Mouse (Mus musculus): ENCODE data around the gene Padi3.

Gene Padi3

DNA sequence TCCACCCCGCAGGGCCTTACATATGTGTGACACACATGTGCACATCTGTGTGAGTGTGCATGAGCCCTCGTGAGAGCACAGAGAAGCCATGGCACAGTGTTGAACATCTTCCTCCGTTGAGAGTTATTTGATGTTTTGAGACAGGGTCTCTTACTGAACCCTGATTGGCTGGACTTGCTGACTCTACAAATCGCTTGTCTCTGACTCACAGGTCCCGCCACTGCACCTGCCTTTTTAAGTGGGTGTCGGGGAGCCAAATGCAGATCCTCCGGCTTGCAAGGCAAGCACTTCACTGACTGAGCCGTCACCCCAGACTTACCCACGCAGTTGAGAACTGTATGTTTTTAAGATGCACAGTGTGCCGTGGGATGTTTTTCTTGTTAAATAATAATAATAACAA lies 34.6 kb downstream of the Padi3 start:
- DNase-seq: no peak

DNA sequence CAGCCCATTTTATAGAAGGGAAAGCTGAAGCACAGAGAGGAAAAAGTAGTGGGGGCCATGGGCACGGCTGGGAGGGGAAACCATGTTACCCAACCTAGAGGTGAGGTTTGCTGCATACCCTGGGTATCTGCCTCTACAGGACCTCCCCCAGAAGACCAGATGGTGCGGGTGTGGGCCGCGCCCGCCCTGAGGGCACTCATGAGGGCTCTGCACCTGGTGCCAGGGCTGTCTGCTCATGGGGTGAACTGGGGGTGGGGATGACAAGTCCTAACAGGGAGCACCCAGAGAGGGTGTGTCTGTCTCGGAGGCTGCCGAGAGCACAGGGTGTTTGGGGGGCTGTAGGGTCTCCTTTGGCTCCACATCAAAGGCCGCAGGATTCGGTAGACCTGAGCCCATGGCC lies 35.6 kb downstream of the Padi3 start:
- DNase-seq: no peak

DNA sequence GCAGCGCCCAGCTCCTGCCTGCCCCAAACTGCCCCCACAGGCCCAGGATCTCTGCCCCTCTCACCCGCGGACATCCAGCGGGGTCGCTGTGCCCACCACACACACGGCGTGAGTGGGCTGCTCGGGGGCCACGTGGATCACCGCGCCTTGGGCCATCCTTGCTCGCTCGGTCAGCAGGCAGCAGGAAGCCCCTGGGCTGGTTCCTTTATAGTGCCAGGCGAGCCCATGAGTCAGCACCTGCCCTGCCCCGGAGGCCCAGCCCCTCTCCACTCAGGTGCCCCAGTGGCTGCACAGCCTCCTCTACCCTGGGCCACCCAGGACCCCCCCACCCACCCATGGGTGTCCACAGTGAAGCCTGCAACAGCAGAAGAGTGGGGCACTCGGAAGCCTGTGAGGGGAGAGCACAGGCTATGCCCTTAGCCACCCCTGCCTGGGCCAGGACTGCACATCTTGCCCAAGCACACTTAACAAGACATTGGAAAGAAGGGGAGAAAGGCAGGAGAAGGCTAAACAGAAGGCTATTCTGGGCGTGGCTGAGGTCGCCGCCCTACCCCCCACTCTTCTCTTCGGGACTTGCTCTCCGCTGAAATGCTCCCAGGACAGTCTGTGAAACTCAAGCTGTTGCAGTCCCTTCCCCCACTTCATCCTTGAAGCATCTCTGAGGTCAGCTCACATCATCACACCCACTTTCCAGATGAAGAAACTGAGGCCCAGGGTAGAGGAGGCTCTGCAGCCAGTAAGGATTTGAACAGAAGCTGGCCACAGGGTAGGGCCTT lies 36.2 kb downstream of the Padi3 start, which contains the start of gene Padi4:
TSS of gene Padi4 (minus strand) at position 212 of the 776 bp plus-strand sequence.
- no peak for DNase-seq

DNA sequence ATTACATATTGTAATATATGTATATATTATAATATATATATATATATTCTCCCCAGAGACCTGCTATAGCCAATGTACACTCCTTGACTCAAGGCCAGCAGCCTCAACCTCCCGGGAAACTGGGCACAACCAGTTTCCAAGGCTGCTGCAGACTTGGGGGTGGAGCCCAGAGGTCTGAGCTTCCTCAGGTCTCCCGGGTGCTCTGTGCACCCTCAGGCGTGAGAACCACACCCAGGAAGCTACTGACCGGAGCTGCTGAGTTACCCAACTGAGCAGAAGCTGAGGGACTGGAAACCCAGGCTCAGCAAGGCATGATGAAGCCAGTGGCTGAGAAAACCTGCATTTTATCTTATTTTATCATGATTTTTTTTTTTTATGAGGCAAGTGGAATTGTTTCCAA lies 39.4 kb downstream of the Padi3 start:
- DNase-seq: no peak

DNA sequence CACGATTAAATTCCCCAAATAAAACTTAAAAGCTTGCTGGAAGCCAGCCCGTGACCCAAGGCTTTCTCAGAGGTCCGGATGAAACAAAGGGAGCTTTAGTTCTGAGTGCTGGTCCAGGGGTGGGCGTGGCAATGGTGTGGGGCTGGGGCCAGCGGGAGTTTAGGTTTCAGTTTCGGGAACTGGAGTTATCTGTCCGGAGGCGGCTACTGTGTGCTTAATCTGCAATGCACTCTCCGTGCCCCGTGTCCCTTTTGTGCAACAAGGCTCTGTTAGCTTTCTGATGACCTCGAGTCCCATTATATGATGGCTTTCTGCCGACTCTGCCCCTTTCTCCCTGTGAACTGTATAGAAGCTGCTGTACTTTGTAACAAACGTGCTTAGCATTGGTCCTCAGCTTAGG lies 40.0 kb downstream of the Padi3 start:
- no peak for DNase-seq

DNA sequence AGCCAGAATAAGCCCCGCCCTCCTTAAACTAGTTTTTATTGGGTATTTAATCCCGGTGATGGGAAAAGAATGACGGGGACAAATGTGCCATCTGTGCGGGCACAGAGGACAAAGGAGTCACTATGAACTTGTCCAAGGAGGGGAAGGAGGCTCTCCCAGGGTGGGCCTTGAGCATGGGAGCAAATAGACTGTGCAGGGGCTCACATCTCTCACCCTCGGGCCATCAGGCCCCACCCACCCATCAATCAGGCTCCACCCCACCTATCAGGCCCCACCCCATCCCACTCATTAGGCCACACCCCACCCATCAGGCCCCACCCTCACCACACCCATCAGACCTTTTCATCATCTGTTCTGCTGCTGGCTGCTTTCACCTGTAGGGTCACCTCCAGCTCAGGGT lies 41.5 kb downstream of the Padi3 start:
- no peak for DNase-seq

DNA sequence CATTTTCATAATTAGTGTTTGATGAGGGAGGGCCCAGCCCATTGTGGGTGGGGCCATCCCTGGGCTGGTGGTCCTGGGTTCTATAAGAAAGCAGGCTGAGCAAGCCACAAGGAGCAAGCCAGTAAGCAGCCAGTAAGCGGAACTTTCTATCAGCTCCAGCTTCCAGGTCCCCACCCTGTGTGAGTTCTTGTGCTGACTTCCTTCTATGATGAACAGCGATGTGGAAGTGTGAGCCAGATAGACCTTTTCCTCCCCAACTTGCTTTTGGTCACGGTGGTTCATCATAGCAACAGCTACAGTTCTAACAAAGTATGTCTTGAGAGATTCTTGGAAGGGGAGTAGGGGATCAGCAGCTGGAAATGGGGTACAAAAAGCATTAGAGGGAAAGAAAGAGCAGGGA lies 44.5 kb downstream of the Padi3 start:
- DNase-seq: no peak

DNA sequence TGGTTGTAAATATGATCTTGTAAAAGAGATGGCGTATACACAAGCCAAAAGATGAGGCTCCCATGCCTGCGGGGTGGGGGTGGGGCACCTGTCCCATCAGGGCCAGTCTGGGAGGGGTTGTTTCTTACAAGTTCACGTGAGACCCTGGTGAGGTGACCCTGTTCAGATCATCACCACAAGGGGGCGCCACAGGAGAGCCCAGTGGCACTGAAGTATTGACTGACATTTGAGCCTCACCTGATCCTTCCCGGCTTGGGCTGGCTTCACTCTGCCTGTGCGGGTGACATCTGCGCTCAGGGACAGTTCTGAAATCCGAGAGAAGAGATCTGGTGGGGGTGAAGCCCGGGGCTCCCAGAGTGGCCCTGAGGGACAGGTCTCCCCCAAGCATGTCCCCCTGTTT lies 47.3 kb downstream of the Padi3 start:
- no peak for DNase-seq

DNA sequence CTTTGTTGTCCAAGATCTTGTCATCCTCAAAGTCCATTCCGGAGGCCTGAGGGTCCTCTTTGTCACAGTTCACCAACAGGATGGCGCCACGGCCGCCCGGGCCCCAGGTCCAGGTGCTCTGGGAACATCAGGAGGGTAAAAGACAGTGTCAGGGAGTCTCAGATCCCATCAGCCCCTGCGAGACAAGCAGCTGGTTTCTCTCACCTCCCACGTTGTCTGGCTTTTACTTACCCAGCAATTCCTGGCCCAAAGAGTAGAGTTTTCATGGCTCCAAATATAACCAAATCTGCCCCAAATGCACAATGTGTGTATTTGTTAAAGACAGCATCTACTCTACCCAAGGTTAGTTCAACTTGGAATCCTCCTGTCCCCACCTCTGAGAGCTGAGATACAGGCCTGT lies 48.8 kb downstream of the Padi3 start:
- DNase-seq: no peak

DNA sequence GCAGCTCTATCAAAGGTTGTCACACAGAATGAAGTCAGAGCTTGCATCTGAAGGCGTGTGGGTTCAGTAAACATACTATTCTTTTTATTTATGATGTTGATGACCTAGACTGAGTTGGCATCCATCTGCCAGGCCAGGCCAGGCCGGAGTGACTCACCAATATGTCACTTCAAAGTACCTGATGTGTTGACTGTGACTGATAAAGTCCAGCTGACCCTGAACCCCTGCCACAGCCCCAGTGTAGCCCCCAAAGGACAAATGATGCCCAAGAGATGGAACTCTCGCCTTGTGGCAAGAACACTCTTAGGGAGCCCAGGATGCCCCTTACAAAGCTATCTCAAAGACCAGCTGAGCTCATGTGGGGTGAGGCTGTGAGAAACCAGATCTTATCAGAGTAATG lies 54.6 kb downstream of the Padi3 start:
- DNase-seq: no peak

DNA sequence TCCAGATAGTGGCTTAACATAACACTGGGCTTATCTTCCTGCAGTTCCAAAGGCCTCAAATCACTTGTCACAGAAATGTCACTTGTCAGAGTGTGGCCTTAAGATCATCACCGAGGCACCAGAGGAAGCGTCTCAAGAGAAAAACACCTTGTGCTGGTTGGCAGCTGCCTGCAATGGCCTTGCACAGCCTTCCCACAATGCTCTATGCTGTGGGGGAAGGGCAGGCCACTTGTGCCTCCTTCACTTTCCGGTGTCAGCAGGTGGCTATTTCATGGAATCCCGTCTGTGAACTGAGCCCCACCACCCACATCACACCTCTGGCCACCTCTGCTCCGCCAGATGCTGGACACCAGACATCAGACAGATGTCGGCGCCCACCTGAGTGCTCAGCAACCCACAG lies 57.1 kb downstream of the Padi3 start:
- DNase-seq: no peak

DNA sequence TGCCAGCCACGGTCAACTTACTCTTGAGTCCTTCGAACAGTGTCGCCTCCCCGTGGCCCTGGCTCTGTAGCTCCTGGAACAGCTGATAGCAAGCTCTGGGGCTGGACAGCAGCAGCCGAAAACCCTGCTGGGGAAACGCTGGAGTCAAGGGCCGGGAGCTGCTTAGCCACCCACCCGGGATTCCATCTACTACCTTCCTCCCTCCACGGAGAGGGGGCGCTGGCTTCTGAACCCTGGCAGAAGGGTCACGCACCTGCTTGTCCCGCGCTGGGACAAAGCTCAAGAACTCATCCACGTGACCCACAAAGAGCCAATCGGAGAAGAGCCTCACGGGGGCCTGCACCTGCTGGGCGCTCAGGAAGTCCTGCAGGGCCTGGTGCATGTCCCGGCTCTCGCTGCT lies 60.1 kb downstream of the Padi3 start:
- DNase-seq: no peak

DNA sequence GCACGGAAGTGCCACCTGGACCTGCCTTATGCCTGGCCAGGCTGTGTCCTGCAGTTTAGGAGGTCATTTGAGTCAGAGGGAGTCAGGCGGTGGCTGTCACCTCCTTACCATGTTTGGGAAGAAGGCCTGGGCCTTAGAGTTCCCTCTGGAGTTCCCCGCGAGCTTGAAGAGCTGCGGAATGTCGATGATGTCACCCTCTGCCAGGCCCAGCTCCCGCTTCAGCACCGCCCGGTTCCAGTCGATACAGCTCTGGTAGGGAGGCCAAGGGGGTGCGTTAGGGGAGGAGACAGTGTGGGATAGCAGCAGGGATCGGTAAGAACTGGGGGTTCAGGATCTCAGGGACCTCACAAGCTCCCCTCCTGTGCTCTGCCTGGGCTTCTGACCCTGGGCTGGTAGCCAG lies 62.5 kb downstream of the Padi3 start:
- DNase-seq: no peak

DNA sequence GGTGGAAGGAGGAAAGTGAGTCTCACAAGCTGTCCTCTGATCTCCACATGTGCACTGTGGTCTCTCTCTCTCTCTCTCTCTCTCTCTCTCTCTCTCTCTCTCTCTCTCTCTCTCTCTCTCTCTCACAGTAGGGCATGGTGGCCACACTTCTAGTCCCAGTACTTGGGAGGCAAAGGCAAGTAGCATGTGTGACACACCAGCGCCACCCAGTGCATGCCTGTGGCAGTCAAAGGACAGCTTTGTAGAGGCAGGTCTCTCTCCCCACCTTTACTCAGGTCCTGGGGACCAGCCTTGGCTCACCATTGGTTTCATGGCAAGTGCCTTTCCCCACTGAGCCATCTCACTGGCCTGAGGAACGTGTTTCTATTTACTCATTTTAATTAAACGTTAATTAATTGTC lies 65.8 kb downstream of the Padi3 start:
- DNase-seq: peak; percentile 21

DNA sequence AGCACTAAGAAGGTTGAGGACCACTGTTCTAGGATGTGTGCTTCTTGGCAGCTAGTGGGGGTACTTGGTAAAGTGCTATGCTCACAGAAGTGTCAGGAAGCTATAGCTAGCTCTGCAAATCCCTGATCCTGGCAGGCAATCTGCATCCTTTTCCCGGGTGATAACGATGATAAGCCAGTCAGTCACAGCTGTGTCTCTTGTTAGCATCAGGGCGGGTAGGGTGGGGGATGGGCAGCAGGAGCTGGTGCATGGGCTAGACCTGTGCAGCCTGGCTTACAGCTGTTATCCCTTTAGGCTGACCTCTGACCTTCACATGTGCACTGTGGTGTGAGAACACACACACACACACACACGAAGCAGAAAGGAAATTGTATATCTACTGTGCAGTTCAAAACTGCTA lies 67.4 kb downstream of the Padi3 start:
- no peak for DNase-seq

DNA sequence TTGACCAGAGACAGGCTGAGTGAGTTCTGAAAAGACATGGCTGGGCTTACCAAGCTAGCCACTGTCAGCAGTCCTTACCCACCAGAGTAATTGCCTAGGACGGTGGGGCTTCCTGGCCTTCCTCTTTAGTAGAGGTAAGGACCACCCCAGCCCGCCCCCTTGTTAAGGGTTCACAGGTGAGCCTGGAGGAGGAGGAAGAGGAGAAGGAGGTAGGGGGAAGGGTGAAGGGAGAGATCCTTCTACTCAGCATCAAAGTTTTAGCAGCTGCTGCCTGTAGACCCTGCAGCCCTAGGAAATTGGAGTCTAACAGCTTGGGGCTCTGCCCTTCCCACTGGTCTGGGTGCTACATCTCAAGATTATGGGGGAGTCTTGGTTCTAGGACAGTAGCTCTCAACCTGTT lies 67.9 kb downstream of the Padi3 start, which contains the start of gene Padi6:
TSS of gene Padi6 (minus strand) at position 101 of the 400 bp plus-strand sequence.
- no peak for DNase-seq

DNA sequence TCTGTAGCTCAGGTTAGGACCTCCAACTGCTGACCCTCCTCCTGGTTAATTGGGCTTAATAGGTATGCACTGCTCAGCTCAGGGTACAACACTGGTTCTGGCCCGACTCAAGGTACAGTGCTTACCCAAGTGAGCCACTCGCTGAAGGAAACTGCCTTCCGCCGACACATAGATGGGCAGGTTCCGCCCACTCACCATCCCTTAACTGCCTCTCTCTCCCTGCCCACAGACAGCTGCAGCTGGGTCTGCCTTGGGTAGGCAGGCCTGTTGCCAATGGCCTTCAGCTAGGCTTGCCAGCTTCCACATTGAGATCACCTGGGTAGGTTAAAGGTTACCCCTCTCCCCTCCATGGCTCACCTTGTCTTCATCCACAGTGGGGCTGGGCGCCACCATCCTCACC lies 69.0 kb downstream of the Padi3 start:
- DNase-seq: no peak

DNA sequence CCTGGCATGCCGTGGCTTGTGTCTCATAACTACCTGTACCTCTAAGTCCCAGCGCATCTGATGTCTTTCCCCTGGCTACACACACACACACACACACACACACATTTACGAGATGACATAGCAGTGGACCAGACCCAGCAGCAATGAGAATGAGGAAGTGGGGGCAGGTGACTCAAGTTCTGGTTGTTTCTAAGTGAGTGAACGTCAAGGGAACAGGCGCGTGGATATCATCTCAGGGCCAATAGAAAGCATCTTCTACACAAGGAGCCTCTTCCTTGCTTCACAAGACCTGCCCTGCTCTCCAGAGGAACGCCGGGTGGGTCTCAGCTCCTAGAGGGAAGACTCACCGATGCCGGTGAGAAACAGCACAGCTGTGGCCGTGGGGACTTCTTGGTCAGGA lies 69.8 kb downstream of the Padi3 start:
- DNase-seq: no peak

Data from layer of hippocampus, adult 9-11 months (tissue).